12 mouse cellular contexts compared by ENCODE assay signal in genomic region chr15:6388631-6389030, GRCm38 (mm10). TPM values are rescaled to one million over a fixed set of nuclear protein-coding genes. Genes with fewer than 3 reads are reported as not detected.
A peak's percentile ranks its signal among the peaks of the same experiment; 100 is the strongest.
DNase-seq lines count a peak whose midpoint lies in the region; ATAC-seq and TF ChIP-seq lines count a peak whose summit lies in the region.
"Had no signal": no experiment of that assay in that cellular context is flagged by ENCODE, and none has a peak within 500 bp of the region (broad histone marks: within the 10 kb centered on the region; RNA-seq: fewer than 3 reads in every experiment).

No protein-coding gene starts in this region.

- H3K36me3 ChIP-seq in heart, embryonic 13.5 days = peaks cover 16% of the 10 kb centered on the region
- no peaks in the 10 kb centered on the region for H3K36me3 ChIP-seq in midbrain, postnatal 0 days (ENCODE audit: insufficient read depth, low read length)
- H3K36me3 ChIP-seq in midbrain, embryonic 16.5 days (ENCODE audit: control insufficient read depth, insufficient read depth, low read length) = no peaks in the 10 kb centered on the region
- peaks cover 5% of the 10 kb centered on the region; the same call in 1 of the 2 replicates for H3K36me3 ChIP-seq in limb, embryonic 10.5 days
- no peaks in the 10 kb centered on the region for H3K36me3 ChIP-seq in stomach, embryonic 16.5 days (ENCODE audit: control insufficient read depth, insufficient read depth, low read length)

- no peak for TF ChIP-seq CTCF in midbrain, postnatal 0 days (IDR thresholded peaks at IDR 0.05)

- WGBS in heart, embryonic 13.5 days = 75% methylated on average over 7 of the region's 7 CpGs
- 85% methylated on average over 7 of the region's 7 CpGs for WGBS in midbrain, postnatal 0 days
- WGBS in midbrain, embryonic 16.5 days = 97% methylated on average over 7 of the region's 7 CpGs
- WGBS in limb, embryonic 10.5 days = 90% methylated on average over 7 of the region's 7 CpGs
- 88% methylated on average over 7 of the region's 7 CpGs for WGBS in stomach, embryonic 16.5 days

- H3K9ac ChIP-seq in heart, embryonic 13.5 days = peak overlapping the region; percentile 86
- no peak overlapping the region for H3K9ac ChIP-seq in midbrain, postnatal 0 days (replicated peaks; ENCODE audit: low read length, poor library complexity, severe bottlenecking)
- no peak overlapping the region for H3K9ac ChIP-seq in midbrain, embryonic 16.5 days (ENCODE audit: low read depth, low read length)
- peak overlapping the region; percentile 72 for H3K9ac ChIP-seq in stomach, embryonic 16.5 days (ENCODE audit: low read length)
- H3K9ac ChIP-seq: forebrain, embryonic 13.5 days had no signal

- H3K27ac ChIP-seq in heart, embryonic 13.5 days (replicated peaks) = peak overlapping the region; percentile 39; the same call in 1 of the 2 replicates
- H3K27ac ChIP-seq in midbrain, postnatal 0 days (ENCODE audit: low read depth, low read length) = no peak overlapping the region
- no peak overlapping the region for H3K27ac ChIP-seq in midbrain, embryonic 16.5 days (ENCODE audit: low read length)
- 0 out of 2 replicates have a peak overlapping the region, but pooled peaks have one; percentile 7 for H3K27ac ChIP-seq in limb, embryonic 10.5 days
- no peak overlapping the region for H3K27ac ChIP-seq in stomach, embryonic 16.5 days (ENCODE audit: low read length)
- H3K27ac ChIP-seq: forebrain, embryonic 13.5 days had no signal

- no peak for ATAC-seq in heart, embryonic 13.5 days (ENCODE audit: extremely low read depth, insufficient number of reproducible peaks, low FRiP score, low TSS enrichment)
- ATAC-seq in midbrain, postnatal 0 days (ENCODE audit: low FRiP score) = no peak
- ATAC-seq in midbrain, embryonic 16.5 days = no peak
- ATAC-seq in stomach, embryonic 16.5 days (ENCODE audit: insufficient read depth, low FRiP score) = no peak
- ATAC-seq in activated CD4-positive, CD25-positive, alpha-beta regulatory T cell, adult 4 months = no peak
- ATAC-seq: forebrain, embryonic 13.5 days had no signal

- H3K27me3 ChIP-seq in heart, embryonic 13.5 days (replicated peaks) = no peaks in the 10 kb centered on the region
- H3K27me3 ChIP-seq in midbrain, postnatal 0 days (ENCODE audit: insufficient read depth, low read length) = no peaks in the 10 kb centered on the region
- H3K27me3 ChIP-seq in midbrain, embryonic 16.5 days (ENCODE audit: control insufficient read depth, insufficient read depth, low read depth, low read length) = no peaks in the 10 kb centered on the region
- H3K27me3 ChIP-seq in limb, embryonic 10.5 days (ENCODE audit: low read depth, poor library complexity, severe bottlenecking) = no peaks in the 10 kb centered on the region
- no peaks in the 10 kb centered on the region for H3K27me3 ChIP-seq in stomach, embryonic 16.5 days (ENCODE audit: control insufficient read depth, insufficient read depth, low read length)
- H3K27me3 ChIP-seq: CH12.LX; forebrain, embryonic 13.5 days had no signal

- H3K4me1 ChIP-seq in heart, embryonic 13.5 days = peaks cover 62% of the 10 kb centered on the region
- H3K4me1 ChIP-seq in midbrain, postnatal 0 days (ENCODE audit: insufficient read depth, low read length) = 0 out of 2 replicates have a peak, but pooled peaks cover 2% of the 10 kb centered on the region
- peaks cover 6% of the 10 kb centered on the region for H3K4me1 ChIP-seq in midbrain, embryonic 16.5 days (ENCODE audit: control insufficient read depth, insufficient read depth, low read length)
- peaks cover 43% of the 10 kb centered on the region for H3K4me1 ChIP-seq in limb, embryonic 10.5 days
- H3K4me1 ChIP-seq in stomach, embryonic 16.5 days (ENCODE audit: control insufficient read depth, insufficient read depth, low read length) = peaks cover 20% of the 10 kb centered on the region

- H3K4me2 ChIP-seq in heart, embryonic 13.5 days = peak overlapping the region; percentile 75
- peak overlapping the region; percentile 83; the same call in 1 of the 2 replicates for H3K4me2 ChIP-seq in midbrain, postnatal 0 days (ENCODE audit: low read depth, low read length, poor library complexity, severe bottlenecking)
- H3K4me2 ChIP-seq in midbrain, embryonic 16.5 days (ENCODE audit: low read length) = no peak overlapping the region
- peak overlapping the region; percentile 64 for H3K4me2 ChIP-seq in stomach, embryonic 16.5 days (ENCODE audit: low read depth, low read length)
- H3K4me2 ChIP-seq: forebrain, embryonic 13.5 days had no signal

- no peak for DNase-seq in heart, adult 8-10 months (ENCODE audit: low spot score)
- no peak for DNase-seq in midbrain, postnatal 0 days (ENCODE audit: low spot score)
- DNase-seq in limb, embryonic 10.5 days (ENCODE audit: low spot score) = no peak
- DNase-seq in thymus, adult 18-20 months = no peak
- DNase-seq: cerebellum, adult 8-10 months; kidney, adult 18-20 months had no signal

- peak overlapping the region; percentile 63 for H3K4me3 ChIP-seq in heart, embryonic 13.5 days
- H3K4me3 ChIP-seq in midbrain, postnatal 0 days (ENCODE audit: low read depth, low read length) = no peak overlapping the region; the same call in 1 of the 2 replicates
- H3K4me3 ChIP-seq in midbrain, embryonic 16.5 days (ENCODE audit: low read depth, low read length) = no peak overlapping the region
- no peak overlapping the region for H3K4me3 ChIP-seq in limb, embryonic 10.5 days
- peak overlapping the region; percentile 57 for H3K4me3 ChIP-seq in stomach, embryonic 16.5 days (replicated peaks; ENCODE audit: low read length)
- H3K4me3 ChIP-seq: forebrain, embryonic 13.5 days had no signal

- H3K9me3 ChIP-seq in heart, embryonic 13.5 days = no peaks in the 10 kb centered on the region
- H3K9me3 ChIP-seq in midbrain, postnatal 0 days (ENCODE audit: low read length) = no peaks in the 10 kb centered on the region
- H3K9me3 ChIP-seq in midbrain, embryonic 16.5 days (replicated peaks; ENCODE audit: control insufficient read depth, low read length, poor library complexity, severe bottlenecking) = no peaks in the 10 kb centered on the region
- no peaks in the 10 kb centered on the region for H3K9me3 ChIP-seq in limb, embryonic 10.5 days (replicated peaks)
- no peaks in the 10 kb centered on the region for H3K9me3 ChIP-seq in stomach, embryonic 16.5 days (replicated peaks; ENCODE audit: control insufficient read depth, low read length)
- H3K9me3 ChIP-seq: forebrain, embryonic 13.5 days had no signal

RNA-seq across cellular contexts. Expression of gene C9, which starts 56.5 kb away (rescaled TPM):
- not detected in 2 replicates for polyA plus RNA-seq in heart, embryonic 13.5 days (2015; fragmentation: Nextera tagmentation; extraction: Ambion mirVana)
- not detected for total RNA-seq in heart, adult 8-10 months (2022)
- not detected in 2 replicates for total RNA-seq in midbrain, postnatal 0 days (2014; rRNA removed)
- polyA plus RNA-seq in midbrain, postnatal 0 days (2015; fragmentation: Nextera tagmentation; extraction: Ambion mirVana) = not detected in 2 replicates
- polyA plus RNA-seq in midbrain, embryonic 16.5 days (2015; fragmentation: Nextera tagmentation; extraction: Ambion mirVana) = not detected in 2 replicates
- polyA plus RNA-seq in limb, embryonic 10.5 days (2016; fragmentation: Nextera tagmentation; extraction: Ambion mirVana) = not detected in 2 replicates
- polyA plus RNA-seq in stomach, embryonic 16.5 days (2015; fragmentation: Nextera tagmentation; extraction: Ambion mirVana) = 0.32 and 0.53 TPM in 2 replicates
- not detected for polyA plus RNA-seq in activated CD4-positive, CD25-positive, alpha-beta regulatory T cell, adult 4 months (2017; shearing (Covaris generic))
- total RNA-seq: CH12.LX had no signal
- polyA plus RNA-seq: forebrain, embryonic 13.5 days had no signal

Comparison
In these comparisons a context has a peak if more than half of its experiments do, and no peak if none do; other contexts are left out.
1. H3K27ac ChIP-seq: peak in heart, embryonic 13.5 days (single experiment) and limb, embryonic 10.5 days (single experiment); none in midbrain, postnatal 0 days (single experiment), midbrain, embryonic 16.5 days (single experiment) and stomach, embryonic 16.5 days (single experiment).
2. H3K4me3 ChIP-seq: peak in heart, embryonic 13.5 days (single experiment) and stomach, embryonic 16.5 days (single experiment); none in midbrain, postnatal 0 days (single experiment), midbrain, embryonic 16.5 days (single experiment) and limb, embryonic 10.5 days (single experiment).
3. H3K9ac ChIP-seq: peak in heart, embryonic 13.5 days (single experiment) and stomach, embryonic 16.5 days (single experiment); none in midbrain, postnatal 0 days (single experiment) and midbrain, embryonic 16.5 days (single experiment).